Comparison of ENCODE assay signal across 33 mouse cellular contexts in the genomic region with DNA sequence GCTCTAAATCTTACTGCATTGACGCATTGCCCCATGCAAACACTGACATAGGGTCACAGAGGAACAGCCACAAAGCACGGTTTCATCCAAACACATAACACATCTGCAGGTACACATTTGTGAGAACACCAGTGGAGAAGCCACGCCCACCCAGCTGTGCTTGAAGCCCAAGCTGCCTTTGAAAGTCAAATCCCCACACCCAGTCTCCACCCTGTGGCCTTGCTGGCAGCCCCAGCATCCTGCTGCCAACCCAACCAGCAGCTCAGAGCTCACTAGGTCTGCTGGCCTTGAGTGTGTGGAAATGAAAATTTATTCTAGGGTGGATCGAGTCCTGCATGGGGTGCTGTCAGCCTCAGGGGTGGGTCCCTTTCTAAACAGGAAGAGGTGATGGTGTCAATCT. TPM values are rescaled to one million over a fixed set of nuclear protein-coding genes. Genes with fewer than 3 reads are reported as not detected.
A peak's percentile ranks its signal among the peaks of the same experiment; 100 is the strongest.
DNase-seq lines count a peak whose midpoint lies in the region; ATAC-seq lines count a peak whose summit lies in the region.
"Had no signal": no experiment of that assay in that cellular context is flagged by ENCODE, and none has a peak within 500 bp of the region (broad histone marks: within the 10 kb centered on the region; RNA-seq: fewer than 3 reads in every experiment).

No protein-coding gene starts in this region.

- ATAC-seq in neural tube, embryonic 13.5 days (ENCODE audit: low read depth) = no peak
- ATAC-seq in neural tube, embryonic 15.5 days (ENCODE audit: low FRiP score) = no peak
- no peak for ATAC-seq in intestine, embryonic 15.5 days
- ATAC-seq: forebrain, embryonic 14.5 days; hindbrain, embryonic 16.5 days; intestine, embryonic 16.5 days had no signal

- 0 out of 2 replicates have a peak overlapping the region, but pooled peaks have one; percentile 8 for H3K9ac ChIP-seq in neural tube, embryonic 13.5 days
- no peak overlapping the region for H3K9ac ChIP-seq in neural tube, embryonic 15.5 days (replicated peaks)
- no peak overlapping the region for H3K9ac ChIP-seq in intestine, embryonic 15.5 days
- H3K9ac ChIP-seq: heart, embryonic 15.5 days; limb, embryonic 12.5 days; liver, embryonic 15.5 days; lung, embryonic 14.5 days; midbrain, embryonic 12.5 days; neural tube, embryonic 12.5 days had no signal

- peak; percentile 75 for DNase-seq in adrenal gland, adult 2 months
- peak; percentile 72 to 77 for DNase-seq in adrenal gland, postnatal 36 days
- DNase-seq in thymus, postnatal 36 days = peak; percentile 14 to 30
- no peak for DNase-seq in testis, postnatal 10 days (ENCODE audit: low spot score)
- DNase-seq in spleen, adult 18-20 months = no peak
- DNase-seq: cerebellum, adult 18-20 months; cerebellum, postnatal 36 days; gastrocnemius, postnatal 25 days; heart, adult 11 months; kidney, postnatal 25 days; lung, embryonic 14.5 days; retina, postnatal 1 day; right cerebral cortex, postnatal 14 days had no signal

- H3K9me3 ChIP-seq in neural tube, embryonic 13.5 days = no peaks in the 10 kb centered on the region
- H3K9me3 ChIP-seq in neural tube, embryonic 15.5 days (replicated peaks) = no peaks in the 10 kb centered on the region
- no peaks in the 10 kb centered on the region for H3K9me3 ChIP-seq in intestine, embryonic 15.5 days
- H3K9me3 ChIP-seq: heart, embryonic 10.5 days; heart, embryonic 15.5 days; limb, embryonic 12.5 days; liver, embryonic 15.5 days; midbrain, embryonic 12.5 days; neural tube, embryonic 12.5 days had no signal

- no peak overlapping the region for H3K4me2 ChIP-seq in neural tube, embryonic 13.5 days
- H3K4me2 ChIP-seq in neural tube, embryonic 15.5 days = no peak overlapping the region
- no peak overlapping the region for H3K4me2 ChIP-seq in intestine, embryonic 15.5 days (replicated peaks)
- H3K4me2 ChIP-seq: heart, embryonic 15.5 days; limb, embryonic 12.5 days; liver, embryonic 15.5 days; lung, embryonic 14.5 days; midbrain, embryonic 12.5 days; neural tube, embryonic 12.5 days had no signal

- H3K4me1 ChIP-seq in neural tube, embryonic 13.5 days (replicated peaks) = peaks cover 41% of the 10 kb centered on the region
- H3K4me1 ChIP-seq in neural tube, embryonic 15.5 days = peaks cover 34% of the 10 kb centered on the region
- H3K4me1 ChIP-seq in intestine, embryonic 15.5 days (replicated peaks) = no peaks in the 10 kb centered on the region
- H3K4me1 ChIP-seq: liver, embryonic 15.5 days had no signal

- H3K4me3 ChIP-seq in neural tube, embryonic 13.5 days = no peak overlapping the region
- no peak overlapping the region for H3K4me3 ChIP-seq in neural tube, embryonic 15.5 days (replicated peaks)
- H3K4me3 ChIP-seq in intestine, embryonic 15.5 days (replicated peaks) = no peak overlapping the region
- H3K4me3 ChIP-seq: heart, embryonic 10.5 days; heart, embryonic 15.5 days; limb, embryonic 12.5 days; liver, embryonic 15.5 days; midbrain, embryonic 12.5 days; myocyte; neural tube, embryonic 12.5 days had no signal

- WGBS in neural tube, embryonic 13.5 days = 58% methylated on average over 4 of the region's 4 CpGs
- WGBS in neural tube, embryonic 15.5 days = 59% methylated on average over 4 of the region's 4 CpGs
- WGBS in intestine, embryonic 15.5 days = 57% methylated on average over 4 of the region's 4 CpGs

- H3K36me3 ChIP-seq in neural tube, embryonic 13.5 days = no peaks in the 10 kb centered on the region
- H3K36me3 ChIP-seq in neural tube, embryonic 15.5 days = no peaks in the 10 kb centered on the region
- no peaks in the 10 kb centered on the region for H3K36me3 ChIP-seq in intestine, embryonic 15.5 days
- H3K36me3 ChIP-seq: heart, embryonic 10.5 days; heart, embryonic 15.5 days; limb, embryonic 12.5 days; liver, embryonic 15.5 days; midbrain, embryonic 12.5 days; neural tube, embryonic 12.5 days had no signal

- H3K27me3 ChIP-seq in neural tube, embryonic 13.5 days = peaks cover 61% of the 10 kb centered on the region
- peaks cover 13% of the 10 kb centered on the region for H3K27me3 ChIP-seq in neural tube, embryonic 15.5 days (replicated peaks)
- H3K27me3 ChIP-seq in intestine, embryonic 15.5 days (replicated peaks) = peaks cover 13% of the 10 kb centered on the region; the same call in 1 of the 2 replicates

- no peak overlapping the region for H3K27ac ChIP-seq in neural tube, embryonic 13.5 days (replicated peaks)
- H3K27ac ChIP-seq in neural tube, embryonic 15.5 days (replicated peaks) = no peak overlapping the region
- H3K27ac ChIP-seq in intestine, embryonic 15.5 days = no peak overlapping the region
- H3K27ac ChIP-seq: heart, embryonic 10.5 days; heart, embryonic 15.5 days; limb, embryonic 12.5 days; liver, embryonic 15.5 days; midbrain, embryonic 12.5 days; neural tube, embryonic 12.5 days had no signal

RNA-seq across cellular contexts. Expression of a gene that starts 7.4 kb away (rescaled TPM):
- polyA plus RNA-seq in neural tube, embryonic 13.5 days (2015; fragmentation: Nextera tagmentation; extraction: Ambion mirVana) = 8.1 and 9.3 TPM in 2 replicates
- 11.9 and 15.5 TPM in 2 replicates for polyA plus RNA-seq in neural tube, embryonic 15.5 days (2015; fragmentation: Nextera tagmentation; extraction: Ambion mirVana)
- 10 to 100 TPM; 18.7 to 24.9 TPM for total RNA-seq in adrenal gland, adult 2 months (2021)
- polyA plus RNA-seq in adrenal gland, adult 2 months (2012; rRNA removed) = 87.5 and 105 TPM in 2 replicates
- total RNA-seq in adrenal gland, postnatal 36 days (2021) = 10 to 100 TPM; 21.0 to 24.4 TPM
- polyA plus RNA-seq in intestine, embryonic 15.5 days (2015; fragmentation: Nextera tagmentation; extraction: Ambion mirVana) = 2.2 and 2.6 TPM in 2 replicates
- total RNA-seq: liver, adult 2 months had no signal

RNA-seq across cellular contexts. Expression of a gene that starts 48.2 kb away (rescaled TPM):
- polyA plus RNA-seq in neural tube, embryonic 13.5 days (2015; fragmentation: Nextera tagmentation; extraction: Ambion mirVana) = not detected in 2 replicates
- polyA plus RNA-seq in neural tube, embryonic 15.5 days (2015; fragmentation: Nextera tagmentation; extraction: Ambion mirVana) = 0.06 TPM in 1 of 2 replicates, not detected in the other
- 1 to 10 TPM in 1 of 2 experiments, under 1 TPM in 1; 0.92 to 1.1 TPM for total RNA-seq in adrenal gland, adult 2 months (2021)
- polyA plus RNA-seq in adrenal gland, adult 2 months (2012; rRNA removed) = 3.2 and 3.7 TPM in 2 replicates
- total RNA-seq in adrenal gland, postnatal 36 days (2021) = 1 to 10 TPM in 1 of 2 experiments, under 1 TPM in 1; 0.86 to 1.3 TPM
- 0.09 TPM in 1 of 2 replicates, not detected in the other for polyA plus RNA-seq in intestine, embryonic 15.5 days (2015; fragmentation: Nextera tagmentation; extraction: Ambion mirVana)
- total RNA-seq: gastrocnemius, adult 18-20 months; gastrocnemius, postnatal 25 days; liver, adult 2 months; midbrain, postnatal 0 days had no signal
- polyA plus RNA-seq: embryonic facial prominence, embryonic 11.5 days; forebrain, embryonic 14.5 days; hindbrain, embryonic 11.5 days; hindbrain, embryonic 16.5 days; intestine, embryonic 16.5 days; kidney, embryonic 14.5 days; limb, embryonic 12.5 days; liver, adult 2 months; liver, embryonic 15.5 days; lung, embryonic 14.5 days; midbrain, embryonic 12.5 days; myocyte; neural tube, embryonic 12.5 days; stomach, embryonic 16.5 days had no signal

Comparison
In these comparisons a context has a peak if more than half of its experiments do, and no peak if none do; other contexts are left out.
1. DNase-seq: peak in adrenal gland, adult 2 months (single experiment), adrenal gland, postnatal 36 days (2 of 2) and thymus, postnatal 36 days (2 of 2); none in testis, postnatal 10 days (single experiment) and spleen, adult 18-20 months (0 of 2).